Mouse (Mus musculus) heart, embryonic 14.5 days (tissue): ENCODE results near the gene AU022252. TPM values are rescaled to one million over a fixed set of nuclear protein-coding genes. Genes with fewer than 3 reads are reported as not detected.

ENCODE experiments used
- ATAC-seq: fragments of 200-750 bp; cut with Nextera tagmentation; 2 replicates; pipeline ENCODE4 v1.8.0; 2017; ENCODE audit warnings: low read depth, moderate TSS enrichment; ENCODE audit not compliant: insufficient number of reproducible peaks, insufficient read depth, low FRiP score
- H3K27ac ChIP-seq, 2 experiments: fragments of 200-500 bp in 1 of 2; fragments of 300-500 bp in 1 of 2; sonication (generic) in 1 of 2; replicated peaks in 1 of 2; 2 replicates each; pipeline ENCODE4 v1.5.1; 2012 to 2014; ENCODE audit warnings: low read depth in 2 of 2, low read length in 2 of 2, control low read depth in 1 of 2, mild to moderate bottlenecking in 1 of 2, mixed read lengths in 1 of 2; ENCODE audit not compliant: control insufficient read depth in 1 of 2, insufficient read depth in 1 of 2
- H3K27me3 ChIP-seq: fragments of 300-500 bp; sonication (generic); 2 replicates; pipeline ENCODE4 v1.6.1; 2014; ENCODE audit warnings: mild to moderate bottlenecking, low read length, control low read depth; ENCODE audit not compliant: control insufficient read depth, insufficient read depth
- H3K36me3 ChIP-seq: fragments of 300-500 bp; sonication (generic); 2 replicates; pipeline ENCODE4 v1.6.1; 2014; ENCODE audit warnings: mild to moderate bottlenecking, control low read depth, low read length, mixed read lengths; ENCODE audit not compliant: control insufficient read depth, insufficient read depth
- H3K4me1 ChIP-seq, 2 experiments: fragments of 200-500 bp in 1 of 2; fragments of 300-500 bp in 1 of 2; sonication (generic) in 1 of 2; 2 replicates each; pipeline ENCODE4 v1.6.1; 2012 to 2014; ENCODE audit warnings: low read length in 2 of 2, control low read depth in 1 of 2, mixed read lengths in 1 of 2; ENCODE audit not compliant: control insufficient read depth in 2 of 2, insufficient read depth in 2 of 2
- H3K4me2 ChIP-seq: fragments of 300-500 bp; sonication (generic); 2 replicates; pipeline ENCODE4 v1.6.1; 2014; ENCODE audit warnings: mild to moderate bottlenecking, low read length
- H3K4me3 ChIP-seq, 2 experiments: fragments of 200-500 bp in 1 of 2; fragments of 300-500 bp in 1 of 2; sonication (generic) in 1 of 2; 2 replicates each; pipeline ENCODE4 v1.5.1; 2012 to 2014; ENCODE audit warnings: low read length in 2 of 2, mild to moderate bottlenecking in 2 of 2, control low read depth in 1 of 2, low read depth in 1 of 2, moderate library complexity in 1 of 2; ENCODE audit not compliant: control insufficient read depth in 1 of 2, insufficient read depth in 1 of 2
- H3K9ac ChIP-seq: fragments of 300-500 bp; sonication (generic); 2 replicates; pipeline ENCODE4 v1.6.1; 2014; ENCODE audit warnings: mild to moderate bottlenecking, low read length
- H3K9me3 ChIP-seq: fragments of 300-500 bp; sonication (generic); 2 replicates; pipeline ENCODE4 v1.6.1; 2016; ENCODE audit warnings: low read length, control low read depth; ENCODE audit not compliant: control insufficient read depth
- whole genome bisulfite sequencing: fragments of 180-500 bp; shearing (Covaris S2); extraction: QIAGEN DNeasy Blood & Tissue Kit; methylation state at CpG from one replicate; pipeline ENCODE4 v1.1.7; 2014; 5-methylcytosine and 5-hydroxymethylcytosine counted together
- polyA plus RNA-seq: library from polyadenylated mRNA; unstranded; fragments of >200 nt; fragmentation: Nextera tagmentation; extraction: Ambion mirVana; gene quantifications from 2 replicates; pipeline ENCODE4 v1.2.1, GENCODE M21; 2014

The AU022252 gene
- polyA plus RNA-seq, 1 experiment from 2014 or later = 24.8 TPM

- no peak overlapping the region for H3K4me3 ChIP-seq
- ATAC-seq = no peak
- no peaks in the 10 kb centered on the region for H3K4me1 ChIP-seq
- 91% methylated on average over 3 of the region's 3 CpGs for WGBS
- H3K27ac ChIP-seq = no peak overlapping the region
- H3K36me3 ChIP-seq = peaks cover 49% of the 10 kb centered on the region
- H3K4me2 ChIP-seq = no peak overlapping the region
- no peak overlapping the region for H3K9ac ChIP-seq
- H3K27me3 ChIP-seq = no peaks in the 10 kb centered on the region
- no peaks in the 10 kb centered on the region for H3K9me3 ChIP-seq
Measured at GRCm38 (mm10) chr4:119224534-119224933, 8.0 kb downstream of the AU022252 start.

GRCm38 (mm10) chr4:119223696-119224095, 8.8 kb downstream of the AU022252 start:
- Histone ChIP-seq H3K9me3 (no peaks in the 10 kb centered on the region), H3K4me1 (no peaks in the 10 kb centered on the region; a peak in 1 of 4 replicates), H3K4me2 (no peak overlapping the region), H3K36me3 (peaks cover 49% of the 10 kb centered on the region), H3K27ac (no peak overlapping the region), H3K9ac (no peak overlapping the region), H3K27me3 (no peaks in the 10 kb centered on the region), H3K4me3 (no peak overlapping the region)
- 86% methylated on average over 1 of the region's 1 CpGs for WGBS
- no peak for ATAC-seq

GRCm38 (mm10) chr4:119218169-119218568, 14.3 kb downstream of the AU022252 start, which contains the start of gene Tmem269:
TSS of gene Tmem269 (minus strand) at chr4:119218217.
- Histone ChIP-seq H3K4me3 (no peak within 1 kb of the TSS), H3K27ac (no peak within 1 kb of the TSS), H3K27me3 (no peaks in the 10 kb centered on the region), H3K36me3 (0 out of 2 replicates have a peak, but pooled peaks cover 3% of the 10 kb centered on the region), H3K4me1 (peaks cover 15 to 18% of the 10 kb centered on the region in 2 experiments; a peak in 3 of 4 replicates), H3K4me2 (no peak within 1 kb of the TSS), H3K9ac (no peak within 1 kb of the TSS), H3K9me3 (no peaks in the 10 kb centered on the region)
- ATAC-seq = no peak
- 9% methylated on average over 11 of the region's 11 CpGs for WGBS

GRCm38 (mm10) chr4:119216667-119217066, 15.8 kb downstream of the AU022252 start:
- Histone ChIP-seq H3K9ac (no peak overlapping the region), H3K4me3 (no peak overlapping the region), H3K27me3 (no peaks in the 10 kb centered on the region), H3K4me1 (peaks cover 15 to 18% of the 10 kb centered on the region in 2 experiments; a peak in 3 of 4 replicates), H3K36me3 (no peaks in the 10 kb centered on the region), H3K4me2 (no peak overlapping the region), H3K27ac (no peak overlapping the region), H3K9me3 (no peaks in the 10 kb centered on the region)
- 67% methylated on average over 8 of the region's 8 CpGs for WGBS
- peak; percentile 68; the same call in 1 of the 2 replicates for ATAC-seq

- no peak overlapping the region for H3K4me3 ChIP-seq
- H3K4me1 ChIP-seq = no peaks in the 10 kb centered on the region
- no peak overlapping the region for H3K9ac ChIP-seq
- no peaks in the 10 kb centered on the region for H3K9me3 ChIP-seq
- no peaks in the 10 kb centered on the region for H3K27me3 ChIP-seq
- H3K27ac ChIP-seq = no peak overlapping the region
- 14% methylated on average over 8 of the region's 8 CpGs for WGBS
- no peak overlapping the region for H3K4me2 ChIP-seq
- H3K36me3 ChIP-seq = peaks cover 16% of the 10 kb centered on the region
- no peak for ATAC-seq
Measured at GRCm38 (mm10) chr4:119204672-119205071, 27.8 kb downstream of the AU022252 start.

- ATAC-seq = no peak
- Histone ChIP-seq H3K36me3 (peaks cover 30% of the 10 kb centered on the region), H3K4me1 (peaks cover 9 to 22% of the 10 kb centered on the region in 2 experiments), H3K9ac (no peak overlapping the region), H3K4me2 (no peak overlapping the region), H3K27ac (no peak overlapping the region), H3K27me3 (no peaks in the 10 kb centered on the region), H3K4me3 (no peak overlapping the region), H3K9me3 (no peaks in the 10 kb centered on the region)
- WGBS = 75% methylated on average over 6 of the region's 6 CpGs
Measured at GRCm38 (mm10) chr4:119198105-119198504, 34.4 kb downstream of the AU022252 start.

- 0 out of 2 replicates have a peak, but pooled peaks have one; percentile 7 for ATAC-seq
Measured at GRCm38 (mm10) chr4:119195582-119196320, 36.8 kb downstream of the AU022252 start.

More at GRCm38 (mm10) chr4:119195582-119196320, 36.8 kb downstream of the AU022252 start:
- no peaks in the 10 kb centered on the region for H3K27me3 ChIP-seq
- H3K27ac ChIP-seq = peak overlapping the region; percentile 7 to 69; a peak in 2 of 4 replicates
- H3K9ac ChIP-seq = peak overlapping the region; percentile 90
- peaks cover 19% of the 10 kb centered on the region for H3K36me3 ChIP-seq
- 12% methylated on average over 18 of the region's 18 CpGs for WGBS
- peak overlapping the region; percentile 81 for H3K4me2 ChIP-seq
- H3K4me1 ChIP-seq = peaks cover 9 to 22% of the 10 kb centered on the region in 2 experiments
- no peaks in the 10 kb centered on the region for H3K9me3 ChIP-seq
- H3K4me3 ChIP-seq = peak overlapping the region; percentile 68 to 91
